Mouse (Mus musculus): ENCODE results near the gene Palld. TPM values are rescaled to one million over a fixed set of nuclear protein-coding genes. Genes with fewer than 3 reads are reported as not detected.

Gene Palld
- total RNA-seq, 2 experiments from 2014 or later, result 40.5 to 41.4 TPM

- DNase-seq (ENCODE audit: low spot score in 2 of 2), result no peak
Measured at GRCm38 (mm10) chr8:61639008-61639407, 263.5 kb downstream of the Palld start.

- DNase-seq (ENCODE audit: low spot score in 2 of 2), result no peak
Measured at GRCm38 (mm10) chr8:61637736-61638135, 264.8 kb downstream of the Palld start.

GRCm38 (mm10) chr8:61634811-61635210 lies 267.7 kb downstream of the Palld start:
- DNase-seq (ENCODE audit: low spot score in 2 of 2), result no peak

GRCm38 (mm10) chr8:61632331-61632730 lies 270.2 kb downstream of the Palld start:
- DNase-seq (ENCODE audit: low spot score in 2 of 2), result no peak

- no peak for DNase-seq (ENCODE audit: low spot score in 2 of 2)
Measured at GRCm38 (mm10) chr8:61629631-61629968, 272.9 kb downstream of the Palld start.

GRCm38 (mm10) chr8:61628938-61629630 lies 273.4 kb downstream of the Palld start:
- no peak for DNase-seq (ENCODE audit: low spot score in 2 of 2)

GRCm38 (mm10) chr8:61626246-61626952 lies 276.1 kb downstream of the Palld start:
- no peak for DNase-seq (ENCODE audit: low spot score in 2 of 2)

GRCm38 (mm10) chr8:61625656-61626210 lies 276.8 kb downstream of the Palld start:
- DNase-seq (ENCODE audit: low spot score in 2 of 2), result no peak

GRCm38 (mm10) chr8:61623485-61624417 lies 278.7 kb downstream of the Palld start:
- no peak for DNase-seq (ENCODE audit: low spot score in 2 of 2)

- DNase-seq (ENCODE audit: low spot score in 2 of 2), result no peak
Measured at GRCm38 (mm10) chr8:61621300-61621699, 281.2 kb downstream of the Palld start.

- DNase-seq (ENCODE audit: low spot score in 2 of 2), result no peak
Measured at GRCm38 (mm10) chr8:61617651-61618050, 284.8 kb downstream of the Palld start.

- no peak for DNase-seq (ENCODE audit: low spot score in 2 of 2)
Measured at GRCm38 (mm10) chr8:61617049-61617448, 285.4 kb downstream of the Palld start.

GRCm38 (mm10) chr8:61615711-61616697 lies 286.5 kb downstream of the Palld start:
- no peak for DNase-seq (ENCODE audit: low spot score in 2 of 2)

- DNase-seq (ENCODE audit: low spot score in 2 of 2), result no peak
Measured at GRCm38 (mm10) chr8:61611741-61612140, 290.7 kb downstream of the Palld start.

GRCm38 (mm10) chr8:61611077-61611476 lies 291.4 kb downstream of the Palld start:
- no peak for DNase-seq (ENCODE audit: low spot score in 2 of 2)

- DNase-seq (ENCODE audit: low spot score in 2 of 2), result no peak
Measured at GRCm38 (mm10) chr8:61610546-61610945, 291.9 kb downstream of the Palld start.

- no peak for DNase-seq (ENCODE audit: low spot score in 2 of 2)
Measured at GRCm38 (mm10) chr8:61607463-61607813, 295.1 kb downstream of the Palld start.

- peak; percentile 30 to 50 for DNase-seq (ENCODE audit: low spot score in 2 of 2)
Measured at GRCm38 (mm10) chr8:61606795-61607462, 295.6 kb downstream of the Palld start.

GRCm38 (mm10) chr8:61604871-61605270 lies 297.6 kb downstream of the Palld start:
- DNase-seq (ENCODE audit: low spot score in 2 of 2), result no peak

GRCm38 (mm10) chr8:61596889-61597288 lies 305.6 kb downstream of the Palld start:
- no peak for DNase-seq (ENCODE audit: low spot score in 2 of 2)

All from adrenal gland, postnatal 4 days (tissue).